Mouse (Mus musculus) heart, embryonic 15.5 days (tissue): ENCODE results near the gene Gm21440. TPM values are rescaled to one million over a fixed set of nuclear protein-coding genes. Genes with fewer than 3 reads are reported as not detected.
"Not testable (repeated sequence)": the region's sequence is repeated elsewhere in the genome, so short reads cannot be mapped to it uniquely, and the experiment has no call there.

Experiments used
- ATAC-seq: fragments of 200-750 bp; cut with Nextera tagmentation; replicated peaks from 2 replicates; pipeline ENCODE4 v1.8.0; 2017; ENCODE audit warnings: low read depth, moderate TSS enrichment; ENCODE audit not compliant: insufficient number of reproducible peaks, insufficient read depth, low FRiP score
- H3K27ac ChIP-seq: fragments of 300-500 bp; sonication (generic); 2 replicates; pipeline ENCODE4 v1.5.1; 2015; ENCODE audit warnings: mild to moderate bottlenecking, inconsistent platforms
- H3K27me3 ChIP-seq: fragments of 300-500 bp; sonication (generic); 2 replicates; pipeline ENCODE4 v1.6.1; 2015; ENCODE audit warnings: inconsistent platforms
- H3K36me3 ChIP-seq: fragments of 300-500 bp; sonication (generic); 2 replicates; pipeline ENCODE4 v1.6.1; 2015; ENCODE audit warnings: mild to moderate bottlenecking, inconsistent platforms
- H3K4me1 ChIP-seq: fragments of 300-500 bp; sonication (generic); replicated peaks from 2 replicates; pipeline ENCODE4 v1.6.1; 2015; ENCODE audit warnings: inconsistent platforms
- H3K4me2 ChIP-seq: fragments of 300-500 bp; sonication (generic); 2 replicates; pipeline ENCODE4 v1.6.1; 2015; ENCODE audit warnings: inconsistent platforms, mild to moderate bottlenecking, moderate library complexity
- H3K4me3 ChIP-seq: fragments of 300-500 bp; sonication (generic); 2 replicates; pipeline ENCODE4 v1.5.1; 2015; ENCODE audit warnings: mild to moderate bottlenecking, inconsistent platforms
- H3K9ac ChIP-seq: fragments of 300-500 bp; sonication (generic); 2 replicates; pipeline ENCODE4 v1.6.1; 2015; ENCODE audit warnings: mild to moderate bottlenecking, inconsistent platforms
- H3K9me3 ChIP-seq: fragments of 300-500 bp; sonication (generic); replicated peaks from 2 replicates; pipeline ENCODE4 v1.6.1; 2016; ENCODE audit warnings: inconsistent platforms
- WGBS: fragments of 180-500 bp; shearing (Covaris S2); methylation state at CpG from one replicate; pipeline ENCODE4 v1.1.7; 2015; ENCODE audit warnings: mixed read lengths; 5-methylcytosine and 5-hydroxymethylcytosine counted together
- polyA plus RNA-seq: library from polyadenylated mRNA; unstranded; fragments of >200 nt; fragmentation: Nextera tagmentation; extraction: Ambion mirVana; gene quantifications from 2 replicates; pipeline ENCODE4 v1.2.1, GENCODE M21; 2015

Gene Gm21440
- not detected in 2 replicates for polyA plus RNA-seq

GRCm38 (mm10) chrY:13252091-13252490 lies at the start of gene Gm21440, which contains the start of gene Gm21454:
Gm21440 (plus strand) TSS chrY:13252391.
Gm21454 (plus strand) TSS chrY:13252442.
- not testable (repeated sequence) for H3K4me2 ChIP-seq, ATAC-seq, H3K4me1 ChIP-seq, H3K27me3 ChIP-seq, H3K9ac ChIP-seq, H3K36me3 ChIP-seq, H3K27ac ChIP-seq, H3K4me3 ChIP-seq, H3K9me3 ChIP-seq

DNA sequence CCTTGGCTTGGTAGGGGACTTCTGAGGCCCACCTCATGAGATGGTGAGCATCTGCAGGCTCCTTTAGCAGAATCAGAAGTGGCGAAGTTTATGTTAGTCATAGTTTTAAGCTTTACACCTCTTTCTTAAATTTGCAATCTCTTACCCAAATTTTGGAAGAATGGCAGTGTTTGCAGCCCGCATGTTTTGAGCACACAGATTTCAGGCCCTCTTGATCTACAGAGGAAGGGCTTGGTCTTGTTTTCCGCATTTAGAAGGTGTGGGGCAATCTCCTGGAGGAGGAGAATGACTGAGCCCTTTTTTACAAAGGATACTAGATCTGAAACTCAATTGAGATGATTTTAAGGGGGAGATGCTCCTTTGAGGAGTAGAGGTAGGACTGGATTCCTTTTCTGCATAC lies 28.4 kb upstream of the Gm21440 start, which contains the start of gene Gm21828:
TSS of gene Gm21828 (minus strand) at position 101 of the 400 bp plus-strand sequence.
- H3K9ac ChIP-seq, H3K27ac ChIP-seq, H3K4me2 ChIP-seq, H3K27me3 ChIP-seq, H3K4me3 ChIP-seq, ATAC-seq, H3K36me3 ChIP-seq, H3K9me3 ChIP-seq, H3K4me1 ChIP-seq: not testable (repeated sequence)
- no CpG with 5 or more reads among the region's 3 CpGs for whole genome bisulfite sequencing

Other genes with a start within 250 kb of the Gm21440 start
- gene Gm20807, start 209.5 kb upstream of the Gm21440 start, polyA plus RNA-seq: not detected in 2 replicates
- gene Gm21891, start 118.9 kb upstream of the Gm21440 start, polyA plus RNA-seq: not detected in 2 replicates
- not detected in 2 replicates for gene Gm21425, start 90.4 kb upstream of the Gm21440 start, polyA plus RNA-seq
- gene Gm21828, start 28.5 kb upstream of the Gm21440 start, polyA plus RNA-seq: not detected in 2 replicates
- gene Gm21454, start 51 bp downstream of the Gm21440 start, polyA plus RNA-seq: not detected in 2 replicates
- not detected in 2 replicates for gene Gm21725, start 96.7 kb downstream of the Gm21440 start, polyA plus RNA-seq
- gene Gm21866, start 213.2 kb downstream of the Gm21440 start, polyA plus RNA-seq: not detected in 2 replicates
- gene Gm20773, start 241.6 kb downstream of the Gm21440 start, polyA plus RNA-seq: not detected in 2 replicates